Mouse (Mus musculus) hindbrain, embryonic 12.5 days (tissue): ENCODE measurements around the gene Efcab5. TPM values are rescaled to one million over a fixed set of nuclear protein-coding genes. Genes with fewer than 3 reads are reported as not detected.
"Not testable (repeated sequence)": the region's sequence is repeated elsewhere in the genome, so short reads cannot be mapped to it uniquely, and the experiment has no call there.

Experiments
- ATAC-seq: fragments of 200-750 bp; cut with Nextera tagmentation; 2 replicates; pipeline ENCODE4 v1.8.0; 2017; ENCODE audit warnings: moderate TSS enrichment; ENCODE audit not compliant: low FRiP score
- H3K27ac ChIP-seq: fragments of 300-500 bp; sonication (generic); 2 replicates; pipeline ENCODE4 v1.5.1; 2016; ENCODE audit warnings: mild to moderate bottlenecking
- H3K27me3 ChIP-seq: fragments of 300-500 bp; sonication (generic); 2 replicates; pipeline ENCODE4 v1.6.1; 2016; ENCODE audit warnings: mild to moderate bottlenecking
- H3K36me3 ChIP-seq: fragments of 300-500 bp; sonication (generic); 2 replicates; pipeline ENCODE4 v1.6.1; 2016; ENCODE audit warnings: mild to moderate bottlenecking
- H3K4me1 ChIP-seq: fragments of 300-500 bp; sonication (generic); 2 replicates; pipeline ENCODE4 v1.6.1; 2016
- H3K4me2 ChIP-seq: fragments of 300-500 bp; sonication (generic); replicated peaks from 2 replicates; pipeline ENCODE4 v1.6.1; 2016; ENCODE audit warnings: mild to moderate bottlenecking
- H3K4me3 ChIP-seq: fragments of 300-500 bp; sonication (generic); 2 replicates; pipeline ENCODE4 v1.5.1; 2016; ENCODE audit warnings: mild to moderate bottlenecking
- H3K9ac ChIP-seq: fragments of 300-500 bp; sonication (generic); 2 replicates; pipeline ENCODE4 v1.6.1; 2016; ENCODE audit warnings: mild to moderate bottlenecking, moderate library complexity
- H3K9me3 ChIP-seq: fragments of 300-500 bp; sonication (generic); replicated peaks from 2 replicates; pipeline ENCODE4 v1.6.1; 2016; ENCODE audit warnings: mild to moderate bottlenecking
- WGBS: fragments of 180-500 bp; shearing (Covaris S2); methylation state at CpG from one replicate; pipeline ENCODE4 v1.1.7; 2016; 5-methylcytosine and 5-hydroxymethylcytosine counted together
- polyA plus RNA-seq: library from polyadenylated mRNA; unstranded; fragments of >200 nt; fragmentation: Nextera tagmentation; extraction: Ambion mirVana; gene quantifications from 2 replicates; pipeline ENCODE4 v1.2.1, GENCODE M21; 2016

Efcab5 gene
- polyA plus RNA-seq, 1 experiment from 2014 or later, result 0.27 TPM

DNA sequence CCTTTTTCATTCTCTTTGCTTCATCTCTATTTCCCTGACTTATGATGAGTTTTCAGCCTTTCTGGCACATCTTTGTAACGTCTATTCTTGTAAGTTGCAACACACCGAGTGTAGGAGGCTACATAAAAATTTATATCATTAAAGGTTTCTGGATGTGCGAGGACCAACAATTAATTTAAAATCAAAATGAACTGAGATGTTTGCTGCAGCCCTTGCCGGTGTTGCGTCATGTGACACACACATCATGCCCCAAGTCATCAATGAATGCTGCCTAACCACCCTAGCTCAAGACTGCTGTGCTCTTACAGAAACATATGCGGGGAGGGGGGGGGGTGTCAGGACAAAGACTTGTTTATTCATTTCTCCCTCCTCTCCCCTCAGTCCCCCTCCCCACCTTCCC is 80.3 kb downstream of the Efcab5 start:
- H3K9me3 ChIP-seq, result no peaks in the 10 kb centered on the region
- WGBS, result 78% methylated on average over 6 of the region's 6 CpGs
- no peaks in the 10 kb centered on the region for H3K36me3 ChIP-seq
- ATAC-seq, result no peak
- H3K9ac ChIP-seq, result no peak overlapping the region
- H3K4me3 ChIP-seq, result no peak overlapping the region
- H3K4me2 ChIP-seq, result no peak overlapping the region
- no peak overlapping the region for H3K27ac ChIP-seq
- no peaks in the 10 kb centered on the region for H3K4me1 ChIP-seq
- H3K27me3 ChIP-seq, result no peaks in the 10 kb centered on the region

- not testable (repeated sequence) for H3K4me3 ChIP-seq, H3K9me3 ChIP-seq, H3K4me2 ChIP-seq, H3K36me3 ChIP-seq, H3K4me1 ChIP-seq, H3K27ac ChIP-seq, H3K27me3 ChIP-seq, ATAC-seq, H3K9ac ChIP-seq
- 80% methylated on average over 12 of the region's 12 CpGs for WGBS
These were observed 80.9 kb downstream of the Efcab5 start for GRCm38 (mm10) chr11:77107872-77108271.

DNA sequence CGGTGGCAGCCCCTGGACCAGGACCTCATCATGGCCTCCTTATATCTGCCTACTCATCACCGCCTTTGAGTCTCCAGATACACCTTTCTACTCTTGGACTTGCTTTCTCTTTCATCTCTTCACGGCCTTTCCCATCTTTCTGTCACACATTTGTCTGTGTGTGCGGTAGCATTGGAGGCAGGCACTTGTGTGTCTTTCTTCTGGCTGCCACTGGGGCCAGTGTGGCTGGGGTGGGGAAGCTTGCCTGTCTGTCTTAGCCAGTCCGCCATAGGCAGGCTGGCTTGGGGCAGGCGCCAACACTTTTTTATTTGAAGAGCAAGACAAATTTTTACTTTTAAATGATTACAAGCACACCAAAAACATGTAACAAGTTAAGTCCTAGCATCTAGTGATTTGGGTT is 81.8 kb downstream of the Efcab5 start:
- no peaks in the 10 kb centered on the region for H3K27me3 ChIP-seq
- no peaks in the 10 kb centered on the region for H3K9me3 ChIP-seq
- H3K27ac ChIP-seq, result no peak overlapping the region
- ATAC-seq, result no peak
- H3K4me3 ChIP-seq, result no peak overlapping the region
- H3K9ac ChIP-seq, result no peak overlapping the region
- H3K36me3 ChIP-seq, result no peaks in the 10 kb centered on the region
- H3K4me1 ChIP-seq, result no peaks in the 10 kb centered on the region
- 85% methylated on average over 6 of the region's 6 CpGs for WGBS
- no peak overlapping the region for H3K4me2 ChIP-seq

DNA sequence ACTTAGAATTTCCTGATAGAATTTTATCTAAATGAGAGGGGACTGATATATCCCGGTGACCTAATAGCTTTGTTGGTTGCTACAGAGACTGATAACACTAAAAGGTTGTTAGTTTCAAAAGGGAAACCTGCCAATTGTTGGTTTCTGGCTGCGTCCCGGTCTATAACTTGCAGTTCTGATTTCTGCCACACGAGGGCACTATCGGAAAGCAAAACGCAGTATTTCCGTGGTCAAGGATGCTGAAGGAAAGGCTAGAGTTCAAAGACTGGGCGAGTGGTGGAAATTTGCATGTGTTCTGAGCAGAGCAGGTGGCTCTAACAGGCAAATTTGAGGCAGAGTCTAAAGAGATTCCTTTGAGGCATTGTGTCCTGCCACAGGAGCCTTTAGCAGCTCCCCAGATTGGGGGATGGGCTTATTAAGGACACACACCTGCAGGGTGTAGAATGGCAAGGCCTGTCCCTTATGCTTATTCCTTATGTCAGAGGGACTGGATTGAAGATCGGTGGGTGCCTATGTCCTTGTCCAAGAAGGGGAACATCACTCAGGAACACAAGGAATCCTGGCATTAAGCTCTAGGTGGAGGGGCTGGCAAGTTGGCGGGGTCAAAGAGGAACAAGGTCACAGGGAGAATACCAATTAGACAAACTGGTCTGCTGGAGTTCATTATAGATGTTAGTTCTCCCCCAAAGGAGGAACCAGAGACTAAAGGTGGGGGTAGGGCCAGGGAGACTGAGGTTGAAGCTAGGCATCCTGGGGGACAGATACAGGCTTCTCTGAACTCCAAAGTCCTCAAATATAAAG is 88.4 kb downstream of the Efcab5 start:
- 15% methylated on average over 10 of the region's 10 CpGs for WGBS
- Histone ChIP-seq H3K27ac (no peak overlapping the region), H3K27me3 (no peaks in the 10 kb centered on the region), H3K4me1 (no peaks in the 10 kb centered on the region), H3K4me2 (no peak overlapping the region), H3K9me3 (no peaks in the 10 kb centered on the region), H3K9ac (no peak overlapping the region), H3K4me3 (no peak overlapping the region), H3K36me3 (no peaks in the 10 kb centered on the region)
- ATAC-seq, result no peak

GRCm38 (mm10) chr11:77098332-77098972 is 90.3 kb downstream of the Efcab5 start:
- Histone ChIP-seq H3K36me3 (no peaks in the 10 kb centered on the region), H3K4me2 (no peak overlapping the region), H3K4me3 (no peak overlapping the region), H3K9ac (no peak overlapping the region), H3K27me3 (no peaks in the 10 kb centered on the region), H3K4me1 (no peaks in the 10 kb centered on the region), H3K27ac (no peak overlapping the region), H3K9me3 (no peaks in the 10 kb centered on the region)
- WGBS, result 85% methylated on average over 19 of the region's 19 CpGs
- no peak for ATAC-seq

- ATAC-seq, result no peak
- Histone ChIP-seq H3K36me3 (no peaks in the 10 kb centered on the region), H3K9ac (no peak overlapping the region), H3K4me1 (no peaks in the 10 kb centered on the region), H3K27ac (no peak overlapping the region), H3K27me3 (no peaks in the 10 kb centered on the region), H3K9me3 (no peaks in the 10 kb centered on the region), H3K4me2 (no peak overlapping the region), H3K4me3 (no peak overlapping the region)
- 70% methylated on average over 7 of the region's 7 CpGs for WGBS
These were observed 91.8 kb downstream of the Efcab5 start for GRCm38 (mm10) chr11:77096991-77097390.

DNA sequence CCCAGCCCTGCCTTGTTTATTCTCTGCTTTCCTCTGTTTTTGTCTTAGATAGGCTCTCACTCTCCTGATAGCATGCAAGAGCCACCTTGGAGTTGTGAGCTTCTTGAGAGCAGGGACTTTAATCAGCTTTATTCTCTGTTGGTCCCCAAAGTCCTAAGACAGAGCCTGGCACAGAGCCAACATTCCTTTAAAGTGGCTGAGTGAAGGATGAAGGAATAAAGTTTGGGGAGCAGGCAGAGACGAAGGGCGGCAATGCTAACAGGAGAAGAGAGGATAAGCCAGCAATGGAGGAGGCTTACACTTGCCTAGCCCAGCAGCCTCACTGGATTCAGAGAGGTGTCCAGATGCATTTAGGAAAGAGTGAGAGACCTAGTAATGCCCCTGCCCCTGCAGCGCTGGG is 92.2 kb downstream of the Efcab5 start:
- H3K4me1 ChIP-seq, result no peaks in the 10 kb centered on the region
- no peak overlapping the region for H3K27ac ChIP-seq
- H3K4me2 ChIP-seq, result no peak overlapping the region
- no peaks in the 10 kb centered on the region for H3K36me3 ChIP-seq
- no peaks in the 10 kb centered on the region for H3K9me3 ChIP-seq
- no peak overlapping the region for H3K4me3 ChIP-seq
- H3K9ac ChIP-seq, result no peak overlapping the region
- whole genome bisulfite sequencing, result 72% methylated on average over 3 of the region's 3 CpGs
- no peak for ATAC-seq
- no peaks in the 10 kb centered on the region for H3K27me3 ChIP-seq

- 64% methylated on average over 9 of the region's 10 CpGs for WGBS
- Histone ChIP-seq H3K4me3 (no peak overlapping the region), H3K9me3 (no peaks in the 10 kb centered on the region), H3K27ac (no peak overlapping the region), H3K36me3 (no peaks in the 10 kb centered on the region), H3K4me2 (no peak overlapping the region), H3K27me3 (no peaks in the 10 kb centered on the region), H3K4me1 (no peaks in the 10 kb centered on the region), H3K9ac (no peak overlapping the region)
- ATAC-seq, result no peak
These were observed 93.6 kb downstream of the Efcab5 start for GRCm38 (mm10) chr11:77095206-77095605.

- no peaks in the 10 kb centered on the region for H3K36me3 ChIP-seq
- no peak overlapping the region for H3K4me2 ChIP-seq
- H3K4me3 ChIP-seq, result no peak overlapping the region
- no peak overlapping the region; the same call in 1 of the 2 replicates for H3K9ac ChIP-seq
- H3K9me3 ChIP-seq, result no peaks in the 10 kb centered on the region
- H3K27ac ChIP-seq, result no peak overlapping the region
- H3K4me1 ChIP-seq, result no peaks in the 10 kb centered on the region
- H3K27me3 ChIP-seq, result no peaks in the 10 kb centered on the region
- no peak for ATAC-seq
- 72% methylated on average over 8 of the region's 8 CpGs for WGBS
These were observed 94.6 kb downstream of the Efcab5 start for GRCm38 (mm10) chr11:77094136-77094535.

DNA sequence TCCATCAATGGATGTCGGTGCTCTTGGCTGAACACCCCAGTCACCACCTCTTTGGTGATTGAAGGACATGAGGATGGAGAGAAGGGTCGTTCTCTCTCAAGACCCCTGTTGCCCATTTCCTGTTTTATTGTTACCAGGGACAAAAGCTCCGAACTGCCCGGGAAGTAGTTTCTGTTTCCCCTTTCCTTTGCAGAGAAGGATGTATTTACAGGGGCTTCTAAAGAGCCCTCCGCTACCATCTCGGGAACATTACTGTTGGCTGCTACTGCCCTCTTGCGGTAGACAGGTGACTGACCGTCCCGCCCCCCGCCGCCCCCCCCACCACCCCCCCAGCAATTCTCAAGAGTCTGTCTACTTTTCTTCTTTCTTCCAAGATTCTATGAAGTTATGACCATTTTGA is 95.6 kb downstream of the Efcab5 start:
- 2% methylated on average over 10 of the region's 11 CpGs for WGBS
- H3K36me3 ChIP-seq, result no peaks in the 10 kb centered on the region
- no peaks in the 10 kb centered on the region for H3K27me3 ChIP-seq
- no peaks in the 10 kb centered on the region for H3K4me1 ChIP-seq
- H3K4me3 ChIP-seq, result peak overlapping the region; percentile 20
- no peak overlapping the region for H3K27ac ChIP-seq
- ATAC-seq, result no peak
- H3K9ac ChIP-seq, result no peak overlapping the region
- peak overlapping the region; percentile 44 for H3K4me2 ChIP-seq
- no peaks in the 10 kb centered on the region for H3K9me3 ChIP-seq

- ATAC-seq, result no peak
- H3K4me1 ChIP-seq, result no peaks in the 10 kb centered on the region
- 85% methylated on average over 2 of the region's 2 CpGs for WGBS
These were observed 99.6 kb downstream of the Efcab5 start for GRCm38 (mm10) chr11:77089162-77089561.

DNA sequence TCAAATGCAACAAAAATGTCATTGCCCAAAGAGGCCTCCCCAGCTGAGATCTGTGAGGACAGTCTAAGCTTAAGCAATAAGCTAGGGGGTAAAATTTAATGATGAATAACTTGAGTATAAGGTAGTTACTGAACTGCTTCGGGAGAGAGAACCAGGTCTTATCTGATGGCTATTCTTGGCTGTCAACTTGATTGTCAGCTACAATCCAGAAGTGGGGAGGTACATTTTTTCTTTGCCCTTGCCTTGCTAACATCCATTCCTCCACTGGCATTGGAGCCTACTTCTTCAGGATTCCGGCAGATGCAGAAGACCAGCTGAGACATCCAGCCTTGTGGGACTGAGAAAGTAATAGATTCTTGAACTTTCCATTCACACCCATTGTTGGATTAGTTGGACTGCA is 101.8 kb downstream of the Efcab5 start:
- H3K4me3 ChIP-seq, result no peak overlapping the region
- WGBS, result 83% methylated on average over 2 of the region's 2 CpGs
- peaks cover 11% of the 10 kb centered on the region for H3K27me3 ChIP-seq
- H3K9me3 ChIP-seq, result no peaks in the 10 kb centered on the region
- no peaks in the 10 kb centered on the region for H3K36me3 ChIP-seq
- no peak overlapping the region for H3K27ac ChIP-seq
- ATAC-seq, result no peak
- H3K4me2 ChIP-seq, result no peak overlapping the region
- H3K4me1 ChIP-seq, result no peaks in the 10 kb centered on the region
- no peak overlapping the region for H3K9ac ChIP-seq

More at GRCm38 (mm10) chr11:77089162-77089561, 99.6 kb downstream of the Efcab5 start:
- no peak overlapping the region for H3K4me2 ChIP-seq
- no peaks in the 10 kb centered on the region for H3K9me3 ChIP-seq
- no peak overlapping the region for H3K9ac ChIP-seq
- no peak overlapping the region for H3K4me3 ChIP-seq
- no peaks in the 10 kb centered on the region for H3K36me3 ChIP-seq
- H3K27me3 ChIP-seq, result peaks cover under 1% of the 10 kb centered on the region; the same call in 1 of the 2 replicates
- no peak overlapping the region for H3K27ac ChIP-seq
